Mouse (Mus musculus) C2C12 (cell line): ENCODE results near the gene Cradd. TPM values are rescaled to one million over a fixed set of nuclear protein-coding genes. Genes with fewer than 3 reads are reported as not detected.

Experiments
- H3K27me3 ChIP-seq: one replicate; pipeline ENCODE4 v1.6.1; 2011; ENCODE audit not compliant: control insufficient read depth, insufficient read depth, insufficient read length
- H3K36me3 ChIP-seq: one replicate; pipeline ENCODE4 v1.6.1; 2011; ENCODE audit not compliant: control insufficient read depth, insufficient read depth
- H3K4me3 ChIP-seq: one replicate; pipeline ENCODE4 v1.5.1; 2011; ENCODE audit warnings: mild to moderate bottlenecking, control low read depth; ENCODE audit not compliant: poor library complexity, insufficient read depth, severe bottlenecking
- H3K79me2 ChIP-seq: one replicate; pipeline ENCODE4 v1.6.1; 2011; ENCODE audit not compliant: control insufficient read depth, insufficient read depth
- H3K79me3 ChIP-seq: one replicate; pipeline ENCODE4 v1.6.1; 2011; ENCODE audit warnings: low read depth, control low read depth
- H3ac ChIP-seq: one replicate; pipeline ENCODE3; 2011; ENCODE audit warnings: low read depth; ENCODE audit not compliant: control insufficient read depth, insufficient read length
- CEBPB ChIP-seq: IDR thresholded peaks from one replicate; pipeline ENCODE4 v1.6.1; 2011; ENCODE audit warnings: low read depth, mild to moderate bottlenecking, control low read depth, moderate library complexity
- CTCF ChIP-seq: IDR thresholded peaks from one replicate; pipeline ENCODE4 v1.5.1; 2011; ENCODE audit not compliant: control insufficient read depth, insufficient read depth, insufficient read length
- FOSL1 ChIP-seq: IDR thresholded peaks from one replicate; pipeline ENCODE4 v1.8.0; 2011; ENCODE audit warnings: mild to moderate bottlenecking, low read length; ENCODE audit not compliant: poor library complexity, insufficient read depth, severe bottlenecking
- MAX ChIP-seq: IDR thresholded peaks from one replicate; pipeline ENCODE4 v1.6.1; 2011; ENCODE audit warnings: mild to moderate bottlenecking, control low read depth
- MYOD1 ChIP-seq: IDR thresholded peaks from one replicate; pipeline ENCODE4 v1.6.1; 2011; ENCODE audit warnings: low read depth; ENCODE audit not compliant: control insufficient read depth, insufficient read length
- MYOG ChIP-seq: IDR thresholded peaks from one replicate; pipeline ENCODE4 v1.6.1; 2011; ENCODE audit not compliant: control insufficient read depth, insufficient read length; ENCODE audit errors: extremely low read depth
- USF1 ChIP-seq: IDR thresholded peaks from one replicate; pipeline ENCODE4 v1.6.1; 2011; ENCODE audit warnings: low read depth, mild to moderate bottlenecking, control low read depth, moderate library complexity
- polyA plus RNA-seq: library from polyadenylated mRNA; unstranded; fragments of >200 nt; fragmentation: generic; extraction: Trizol; gene quantifications from one replicate; pipeline ENCODE4 v1.2.1, GENCODE M21; 2012; ENCODE audit warnings: missing spikeins

Cradd gene
- polyA plus RNA-seq, 1 experiment: 4.5 TPM

DNA sequence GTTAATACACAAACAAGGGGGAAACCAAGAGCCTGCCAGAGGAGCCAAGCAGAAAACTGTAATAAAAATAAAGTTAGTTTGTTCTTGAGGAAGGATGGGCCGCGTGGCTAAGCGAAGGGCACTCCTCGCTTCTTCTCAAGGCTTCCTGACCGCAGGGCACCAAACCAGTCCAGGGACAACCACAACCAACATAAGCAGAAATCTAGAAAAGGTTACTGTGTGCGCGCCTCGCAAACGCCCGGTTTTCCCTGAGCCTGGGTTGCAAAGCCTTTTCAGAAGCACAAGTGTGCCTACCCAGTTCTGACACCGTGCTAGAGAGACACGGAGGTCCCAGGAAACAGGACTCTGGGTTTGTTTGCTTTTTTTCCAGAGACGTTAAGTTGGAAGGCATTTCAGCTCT lies 4.9 kb downstream of the Cradd start:
- no peak overlapping the region for H3K4me3 ChIP-seq
- no peaks in the 10 kb centered on the region for H3K36me3 ChIP-seq
- H3K27me3 ChIP-seq: no peaks in the 10 kb centered on the region
- TF ChIP-seq USF1 (no peak), MYOD1 (no peak), MYOG (no peak), FOSL1 (no peak), MAX (no peak), CEBPB (no peak), CTCF (no peak)
- no peaks in the 10 kb centered on the region for H3K79me2 ChIP-seq
- no peaks in the 10 kb centered on the region for H3K79me3 ChIP-seq
- H3ac ChIP-seq: no peak overlapping the region

DNA sequence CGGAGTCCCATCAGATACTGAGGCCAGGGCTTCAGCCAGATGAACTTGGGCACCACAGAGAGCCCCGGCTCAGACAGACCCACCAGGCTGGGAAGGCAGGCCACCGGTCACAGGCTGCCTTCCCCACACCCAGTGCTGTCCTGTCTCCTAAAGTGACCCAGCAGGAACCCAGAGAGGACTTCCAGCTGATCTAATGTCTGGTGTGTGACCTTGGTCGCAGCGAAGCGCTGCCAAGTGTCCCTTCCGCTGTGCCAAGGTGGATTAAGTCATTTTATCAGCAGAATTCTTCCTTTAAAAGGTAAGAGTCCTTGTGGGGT lies 5.6 kb downstream of the Cradd start:
- H3K27me3 ChIP-seq: no peaks in the 10 kb centered on the region
- H3ac ChIP-seq: no peak overlapping the region
- no peaks in the 10 kb centered on the region for H3K79me3 ChIP-seq
- H3K4me3 ChIP-seq: no peak overlapping the region
- no peaks in the 10 kb centered on the region for H3K79me2 ChIP-seq
- no peaks in the 10 kb centered on the region for H3K36me3 ChIP-seq
- no peak for TF ChIP-seq MYOD1

DNA sequence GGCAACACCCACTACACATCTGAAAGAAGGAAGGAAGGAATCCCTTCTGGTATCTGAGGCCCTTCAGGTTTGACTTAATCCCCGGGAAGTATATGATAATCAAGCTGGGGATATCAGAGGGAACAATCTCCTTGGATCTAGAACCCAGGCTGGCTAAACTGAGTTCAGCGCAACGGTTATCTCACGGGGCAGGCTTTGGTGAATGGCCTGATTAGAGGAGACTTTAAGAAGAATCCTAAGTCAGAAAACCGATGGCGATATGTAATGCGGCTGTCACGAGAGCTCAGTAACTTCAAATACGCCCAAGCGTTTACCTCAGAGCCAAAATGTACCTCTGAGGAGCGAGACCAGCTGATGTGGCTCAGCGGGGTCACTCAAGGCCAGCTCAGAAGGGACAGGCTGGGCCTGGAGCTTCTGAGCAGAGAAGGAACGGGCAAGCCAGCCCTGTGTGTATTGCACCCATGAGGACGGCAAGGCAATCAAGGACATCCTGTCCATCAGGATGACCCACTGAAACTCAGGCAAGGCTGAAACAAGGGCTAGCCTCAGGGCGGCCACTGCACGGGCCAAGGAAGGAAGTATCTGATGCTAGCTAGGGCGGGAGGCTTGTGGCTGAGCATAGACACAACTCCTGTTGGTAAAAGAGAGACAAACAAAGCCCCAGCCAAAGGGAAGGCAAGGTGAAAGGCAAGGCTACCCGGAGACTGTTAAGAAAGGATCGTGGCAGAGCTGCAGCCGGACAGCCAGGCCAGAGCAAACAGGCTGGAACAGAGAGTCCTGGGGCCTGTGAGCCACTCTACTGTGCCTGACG lies 6.1 kb downstream of the Cradd start:
- Histone ChIP-seq H3K79me2 (no peaks in the 10 kb centered on the region), H3K27me3 (no peaks in the 10 kb centered on the region), H3K4me3 (no peak overlapping the region), H3ac (no peak overlapping the region), H3K36me3 (no peaks in the 10 kb centered on the region), H3K79me3 (no peaks in the 10 kb centered on the region)
- no peak for TF ChIP-seq CEBPB
- TF ChIP-seq MAX: no peak
- no peak for TF ChIP-seq CTCF
- TF ChIP-seq MYOG: no peak

DNA sequence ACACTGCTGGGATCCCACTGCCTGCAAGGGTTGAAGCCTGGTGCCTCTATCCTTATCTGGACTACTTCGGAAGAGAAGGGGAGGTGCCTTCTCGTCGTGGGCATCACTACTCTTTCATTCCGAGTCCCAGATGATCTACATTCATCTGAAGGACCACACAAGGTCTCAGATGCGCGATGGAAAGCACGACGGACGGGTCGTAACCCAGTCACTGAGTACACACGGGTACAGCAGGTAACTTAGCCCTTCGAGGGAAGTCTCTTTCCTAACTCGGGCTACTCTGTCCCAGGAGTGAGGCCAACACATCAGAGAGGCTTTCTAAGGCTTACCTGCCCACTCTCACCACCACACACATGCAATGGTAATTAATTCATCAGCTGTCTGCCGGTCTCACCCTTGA lies 6.8 kb downstream of the Cradd start:
- no peak for TF ChIP-seq MYOG
- no peak for TF ChIP-seq USF1
- no peak for TF ChIP-seq CTCF
- no peak for TF ChIP-seq MYOD1
- TF ChIP-seq CEBPB: no peak
- TF ChIP-seq MAX: no peak
- no peak for TF ChIP-seq FOSL1
- Histone ChIP-seq H3K4me3 (no peak overlapping the region), H3K79me3 (no peaks in the 10 kb centered on the region), H3ac (no peak overlapping the region), H3K79me2 (no peaks in the 10 kb centered on the region), H3K36me3 (no peaks in the 10 kb centered on the region), H3K27me3 (no peaks in the 10 kb centered on the region)

DNA sequence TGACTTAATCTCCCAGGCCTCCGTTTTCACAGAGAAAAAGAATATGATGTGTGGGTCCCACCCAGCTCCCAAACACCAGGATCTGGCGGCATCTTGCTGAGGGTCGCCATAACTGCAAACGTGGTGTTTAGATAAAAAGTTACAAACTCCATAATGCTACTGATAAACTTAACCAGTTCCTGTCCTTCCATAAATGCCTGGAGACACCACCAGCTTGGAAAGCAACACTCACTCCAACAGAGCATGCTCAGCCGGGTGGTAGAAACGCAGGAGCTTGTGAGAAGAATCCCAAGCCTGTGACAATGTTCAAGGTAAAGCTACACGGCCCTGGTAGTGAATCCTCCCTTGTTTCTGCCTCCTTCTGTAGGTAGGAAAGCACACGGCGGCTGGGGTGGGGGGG lies 7.3 kb downstream of the Cradd start:
- no peaks in the 10 kb centered on the region for H3K79me2 ChIP-seq
- TF ChIP-seq USF1 (no peak), MAX (no peak), FOSL1 (no peak), MYOD1 (no peak), CTCF (no peak), CEBPB (no peak), MYOG (no peak)
- no peak overlapping the region for H3ac ChIP-seq
- H3K79me3 ChIP-seq: no peaks in the 10 kb centered on the region
- no peak overlapping the region for H3K4me3 ChIP-seq
- no peaks in the 10 kb centered on the region for H3K27me3 ChIP-seq
- H3K36me3 ChIP-seq: no peaks in the 10 kb centered on the region

DNA sequence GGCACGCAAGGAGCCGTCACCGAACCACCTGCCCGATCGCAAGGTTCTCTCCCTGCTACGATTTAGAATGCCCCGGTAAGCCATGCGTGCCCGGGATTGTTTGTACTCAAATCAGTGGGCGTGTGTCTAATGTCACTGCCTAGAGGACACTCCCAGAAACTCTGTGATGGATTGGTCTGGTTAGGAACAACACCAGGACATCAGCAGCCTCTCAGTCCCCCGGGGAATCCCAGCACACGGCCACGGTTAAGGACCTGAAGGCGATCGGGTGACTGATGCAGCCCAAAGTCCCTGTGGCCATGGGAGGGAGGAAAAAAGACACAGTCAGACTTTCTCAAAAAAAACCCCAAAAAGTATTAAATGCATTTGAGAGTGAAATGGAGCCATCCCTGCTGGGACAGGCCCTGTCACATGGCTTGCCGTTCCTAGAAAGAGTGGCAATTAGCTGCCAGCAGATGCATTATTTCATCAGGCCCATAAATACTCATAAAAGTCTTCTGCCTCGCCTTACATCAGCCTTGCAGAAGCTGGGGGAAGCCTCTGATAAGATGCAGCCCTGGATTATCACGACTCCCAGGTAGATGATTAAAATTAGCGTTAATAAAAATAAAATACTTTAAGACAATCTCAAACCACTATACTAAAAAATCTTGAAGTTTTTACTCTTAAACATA lies 8.0 kb downstream of the Cradd start:
- Histone ChIP-seq H3ac (no peak overlapping the region), H3K79me2 (no peaks in the 10 kb centered on the region), H3K36me3 (no peaks in the 10 kb centered on the region), H3K4me3 (no peak overlapping the region), H3K27me3 (no peaks in the 10 kb centered on the region), H3K79me3 (no peaks in the 10 kb centered on the region)
- TF ChIP-seq USF1 (no peak), MYOG (no peak), CEBPB (no peak), CTCF (no peak), MYOD1 (no peak), FOSL1 (no peak), MAX (no peak)
